Mouse (Mus musculus) hindbrain, embryonic 15.5 days (tissue): ENCODE data around the gene Pctp. TPM values are rescaled to one million over a fixed set of nuclear protein-coding genes. Genes with fewer than 3 reads are reported as not detected.

Experiments used
- ATAC-seq: fragments of 200-750 bp; cut with Nextera tagmentation; 2 replicates; pipeline ENCODE4 v1.8.0; 2017; ENCODE audit warnings: low read depth, moderate number of reproducible peaks, moderate TSS enrichment; ENCODE audit not compliant: low FRiP score
- H3K27ac ChIP-seq: fragments of 300-500 bp; sonication (generic); replicated peaks from 2 replicates; pipeline ENCODE4 v1.5.1; 2015; ENCODE audit warnings: mild to moderate bottlenecking, inconsistent platforms
- H3K27me3 ChIP-seq: fragments of 300-500 bp; sonication (generic); 2 replicates; pipeline ENCODE4 v1.6.1; 2015; ENCODE audit warnings: control low read depth, inconsistent platforms
- H3K36me3 ChIP-seq: fragments of 300-500 bp; sonication (generic); 2 replicates; pipeline ENCODE4 v1.6.1; 2015; ENCODE audit warnings: control low read depth, inconsistent platforms
- H3K4me1 ChIP-seq: fragments of 300-500 bp; sonication (generic); replicated peaks from 2 replicates; pipeline ENCODE4 v1.6.1; 2015; ENCODE audit warnings: control low read depth, inconsistent platforms
- H3K4me2 ChIP-seq: fragments of 300-500 bp; sonication (generic); 2 replicates; pipeline ENCODE4 v1.6.1; 2015; ENCODE audit warnings: moderate library complexity, mild to moderate bottlenecking, inconsistent platforms
- H3K4me3 ChIP-seq: fragments of 300-500 bp; sonication (generic); 2 replicates; pipeline ENCODE4 v1.5.1; 2015; ENCODE audit warnings: mild to moderate bottlenecking, inconsistent platforms
- H3K9ac ChIP-seq: fragments of 300-500 bp; sonication (generic); 2 replicates; pipeline ENCODE4 v1.6.1; 2015; ENCODE audit warnings: inconsistent platforms
- H3K9me3 ChIP-seq: fragments of 300-500 bp; sonication (generic); 2 replicates; pipeline ENCODE4 v1.6.1; 2016; ENCODE audit warnings: control low read depth, inconsistent platforms
- WGBS: fragments of 180-500 bp; shearing (Covaris S2); methylation state at CpG from one replicate; pipeline ENCODE4 v1.1.7; 2015; 5-methylcytosine and 5-hydroxymethylcytosine counted together
- polyA plus RNA-seq: library from polyadenylated mRNA; unstranded; fragments of >200 nt; fragmentation: Nextera tagmentation; extraction: Ambion mirVana; gene quantifications from 2 replicates; pipeline ENCODE4 v1.2.1, GENCODE M21; 2015

The Pctp gene
- 1.5 and 1.6 TPM in 2 replicates for polyA plus RNA-seq

DNA sequence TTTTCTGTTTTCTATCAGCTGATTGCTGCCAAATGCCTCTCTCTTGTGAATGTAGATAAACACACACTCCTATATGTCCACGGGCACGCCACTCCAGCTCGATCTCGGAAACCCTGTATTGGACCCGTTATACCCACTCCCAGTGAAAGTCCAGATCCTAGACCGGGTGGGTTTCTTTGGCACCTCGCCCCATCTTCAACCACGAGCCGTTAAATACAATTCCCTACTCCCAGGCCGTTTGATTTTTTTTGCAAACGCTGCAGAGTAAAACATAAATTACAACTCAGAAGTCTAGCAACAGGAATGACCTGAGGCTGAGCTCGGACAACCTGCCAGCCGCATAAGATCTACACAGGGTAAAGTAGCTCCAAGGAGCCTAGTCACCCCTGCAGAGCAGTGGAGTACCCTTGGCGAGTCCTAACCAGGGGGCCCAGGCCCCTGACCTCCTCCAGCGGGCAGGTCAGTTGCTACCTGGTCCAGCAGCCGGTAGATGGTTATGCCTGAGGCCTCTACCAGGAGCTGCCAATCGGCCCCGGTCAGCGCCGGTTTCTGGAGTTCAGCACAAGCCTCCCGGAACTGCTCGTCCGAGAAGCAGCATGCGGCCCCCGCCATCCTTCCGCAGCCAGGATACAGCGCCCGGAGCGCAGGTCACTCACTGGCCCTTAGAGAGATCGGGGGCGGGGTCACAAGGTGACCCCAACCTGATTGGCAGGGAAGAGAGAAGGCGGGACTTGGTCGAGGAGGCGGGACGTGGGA is at the start of gene Pctp:
Gene Pctp (minus strand): TSS at position 664 of the 756 bp plus-strand sequence.
- Histone ChIP-seq H3K4me2 (peak within 1 kb of the TSS; percentile 77), H3K4me3 (peak within 1 kb of the TSS; percentile 47), H3K9ac (peak within 1 kb of the TSS; percentile 39), H3K27me3 (no peaks in the 10 kb centered on the region), H3K9me3 (no peaks in the 10 kb centered on the region), H3K27ac (no peak within 1 kb of the TSS), H3K4me1 (peaks cover 7% of the 10 kb centered on the region), H3K36me3 (no peaks in the 10 kb centered on the region)
- WGBS: 14% methylated on average over 35 of the region's 35 CpGs
- peak; percentile 86 for ATAC-seq

DNA sequence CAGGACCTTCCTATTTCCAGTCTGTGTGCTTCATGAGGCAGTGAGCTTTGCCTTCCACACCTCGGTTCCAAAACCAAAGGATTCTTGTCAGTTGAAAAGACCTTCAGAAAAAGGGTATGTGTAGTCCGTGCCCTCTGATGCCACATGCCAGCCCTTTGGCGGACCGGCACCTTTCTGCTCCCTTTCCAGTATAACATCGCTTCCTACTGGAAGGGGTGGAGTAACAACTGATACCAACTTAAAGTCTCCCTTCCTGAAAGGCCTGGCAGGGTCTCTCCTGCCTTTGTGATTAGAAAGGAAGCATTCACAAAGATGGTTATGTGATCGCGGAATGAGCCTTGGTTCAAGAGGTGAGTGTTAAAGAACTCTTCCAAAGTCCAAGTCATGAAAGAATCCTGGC is 47.3 kb upstream of the Pctp start:
- WGBS: 86% methylated on average over 7 of the region's 7 CpGs
- no peak overlapping the region for H3K9ac ChIP-seq
- H3K27ac ChIP-seq: no peak overlapping the region
- no peaks in the 10 kb centered on the region for H3K4me1 ChIP-seq
- H3K9me3 ChIP-seq: no peaks in the 10 kb centered on the region
- no peak for ATAC-seq
- no peaks in the 10 kb centered on the region for H3K36me3 ChIP-seq
- no peak overlapping the region for H3K4me3 ChIP-seq
- H3K27me3 ChIP-seq: no peaks in the 10 kb centered on the region
- no peak overlapping the region for H3K4me2 ChIP-seq

DNA sequence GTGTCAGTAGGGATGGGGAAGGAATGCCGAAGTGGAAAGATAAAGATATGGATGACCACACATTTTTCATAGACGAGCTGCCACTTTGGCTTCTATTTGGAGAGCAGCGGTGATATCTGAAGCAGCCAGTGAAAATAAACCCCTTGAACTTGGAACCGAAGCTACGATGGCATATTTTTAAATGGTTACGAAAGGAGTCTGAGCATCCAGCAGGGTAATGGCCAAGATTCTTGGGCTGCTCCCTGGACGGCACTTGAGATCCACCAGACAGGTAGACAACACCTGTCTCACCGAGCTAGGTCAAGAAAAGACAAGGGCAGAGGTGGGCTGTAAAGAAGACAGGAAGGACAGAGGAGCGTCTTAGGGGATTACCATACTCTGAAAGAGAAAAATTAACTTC is 44.6 kb upstream of the Pctp start:
- Histone ChIP-seq H3K9ac (no peak overlapping the region), H3K27me3 (no peaks in the 10 kb centered on the region), H3K36me3 (no peaks in the 10 kb centered on the region), H3K4me1 (no peaks in the 10 kb centered on the region), H3K9me3 (no peaks in the 10 kb centered on the region), H3K4me3 (no peak overlapping the region), H3K27ac (no peak overlapping the region), H3K4me2 (no peak overlapping the region)
- ATAC-seq: no peak
- WGBS: 93% methylated on average over 9 of the region's 9 CpGs

DNA sequence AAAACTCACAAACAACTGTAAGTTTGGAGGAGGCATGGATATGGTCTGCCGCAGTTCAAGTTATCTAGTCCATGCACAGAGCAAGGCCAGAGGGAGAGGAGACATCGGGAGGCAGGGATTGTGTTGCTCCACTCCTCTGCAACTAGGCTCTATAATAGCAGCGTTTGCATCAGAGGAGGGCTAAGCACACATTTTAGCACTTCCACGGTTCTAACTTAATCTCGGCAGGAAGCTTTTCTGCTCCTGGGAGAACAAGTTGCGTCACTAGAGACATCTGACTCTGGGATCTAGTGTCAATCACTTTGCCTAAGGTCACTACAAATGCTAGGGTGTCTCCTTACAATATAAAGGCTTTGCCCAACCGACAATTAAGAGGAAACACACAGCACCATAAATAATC is 43.5 kb upstream of the Pctp start:
- Histone ChIP-seq H3K36me3 (no peaks in the 10 kb centered on the region), H3K4me3 (no peak overlapping the region), H3K9me3 (no peaks in the 10 kb centered on the region), H3K9ac (no peak overlapping the region), H3K27ac (no peak overlapping the region), H3K4me1 (no peaks in the 10 kb centered on the region), H3K27me3 (no peaks in the 10 kb centered on the region), H3K4me2 (no peak overlapping the region)
- no peak for ATAC-seq
- WGBS: 47% methylated on average over 7 of the region's 7 CpGs

DNA sequence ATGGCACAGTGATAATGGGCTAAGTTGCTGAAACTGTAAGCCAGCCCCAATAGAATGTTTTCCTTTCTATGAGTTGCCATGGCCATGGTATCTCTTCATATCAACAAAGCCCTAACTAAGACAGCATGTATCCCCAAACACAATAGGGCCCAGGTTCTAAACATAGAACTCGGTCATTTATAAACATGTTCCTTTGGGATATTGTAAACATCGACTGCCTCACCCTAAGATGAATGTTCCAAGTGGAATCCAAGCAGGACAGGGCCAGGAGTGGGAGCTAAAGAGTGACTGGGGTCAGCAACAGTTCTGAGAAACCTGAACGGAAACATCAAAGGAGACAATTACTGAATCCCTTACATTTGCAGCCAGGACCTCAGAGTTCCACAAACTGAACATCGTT is 41.8 kb upstream of the Pctp start:
- Histone ChIP-seq H3K4me3 (no peak overlapping the region), H3K36me3 (no peaks in the 10 kb centered on the region), H3K9me3 (no peaks in the 10 kb centered on the region), H3K27me3 (no peaks in the 10 kb centered on the region), H3K4me1 (no peaks in the 10 kb centered on the region), H3K4me2 (no peak overlapping the region), H3K27ac (no peak overlapping the region), H3K9ac (no peak overlapping the region)
- no peak for ATAC-seq
- WGBS: 83% methylated on average over 4 of the region's 4 CpGs

- no peaks in the 10 kb centered on the region for H3K9me3 ChIP-seq
- H3K27me3 ChIP-seq: no peaks in the 10 kb centered on the region
- WGBS: 21% methylated on average over 5 of the region's 5 CpGs
- ATAC-seq: no peak
- no peak overlapping the region for H3K27ac ChIP-seq
- 0 out of 2 replicates have a peak, but pooled peaks cover 2% of the 10 kb centered on the region for H3K36me3 ChIP-seq
- peaks cover 5% of the 10 kb centered on the region; the same call in 1 of the 2 replicates for H3K4me1 ChIP-seq
- no peak overlapping the region for H3K9ac ChIP-seq
- no peak overlapping the region for H3K4me2 ChIP-seq
- no peak overlapping the region for H3K4me3 ChIP-seq
These were observed 35.3 kb upstream of the Pctp start for GRCm38 (mm10) chr11:90038022-90038421.

- H3K4me3 ChIP-seq: no peak overlapping the region
- H3K36me3 ChIP-seq: 0 out of 2 replicates have a peak, but pooled peaks cover 2% of the 10 kb centered on the region
- no peak overlapping the region for H3K4me2 ChIP-seq
- H3K27ac ChIP-seq: no peak overlapping the region
- 89% methylated on average over 4 of the region's 4 CpGs for WGBS
- H3K9ac ChIP-seq: no peak overlapping the region
- ATAC-seq: no peak
- H3K9me3 ChIP-seq: no peaks in the 10 kb centered on the region
- peaks cover 9% of the 10 kb centered on the region; the same call in 1 of the 2 replicates for H3K27me3 ChIP-seq
- H3K4me1 ChIP-seq: peaks cover 8% of the 10 kb centered on the region; the same call in 1 of the 2 replicates
These were observed 33.7 kb upstream of the Pctp start for GRCm38 (mm10) chr11:90036416-90036815.

- no peak overlapping the region for H3K27ac ChIP-seq
These were observed 32.8 kb upstream of the Pctp start for GRCm38 (mm10) chr11:90035532-90035931.

GRCm38 (mm10) chr11:90034646-90035045 is 32.0 kb upstream of the Pctp start:
- Histone ChIP-seq H3K4me1 (peaks cover 24% of the 10 kb centered on the region), H3K27me3 (peaks cover 12% of the 10 kb centered on the region), H3K4me2 (no peak overlapping the region), H3K27ac (no peak overlapping the region), H3K9ac (no peak overlapping the region), H3K9me3 (no peaks in the 10 kb centered on the region), H3K4me3 (no peak overlapping the region), H3K36me3 (0 out of 2 replicates have a peak, but pooled peaks cover 2% of the 10 kb centered on the region)
- 87% methylated on average over 12 of the region's 12 CpGs for WGBS
- ATAC-seq: no peak

More at GRCm38 (mm10) chr11:90035532-90035931, 32.8 kb upstream of the Pctp start:
- Histone ChIP-seq H3K4me1 (peaks cover 17% of the 10 kb centered on the region), H3K9me3 (no peaks in the 10 kb centered on the region), H3K4me3 (no peak overlapping the region), H3K9ac (no peak overlapping the region), H3K36me3 (0 out of 2 replicates have a peak, but pooled peaks cover 2% of the 10 kb centered on the region), H3K4me2 (no peak overlapping the region), H3K27me3 (peaks cover 12% of the 10 kb centered on the region)
- ATAC-seq: no peak
- WGBS: 91% methylated on average over 14 of the region's 14 CpGs

GRCm38 (mm10) chr11:90033442-90033841 is 30.7 kb upstream of the Pctp start:
- Histone ChIP-seq H3K36me3 (0 out of 2 replicates have a peak, but pooled peaks cover 2% of the 10 kb centered on the region), H3K27ac (no peak overlapping the region), H3K9me3 (no peaks in the 10 kb centered on the region), H3K27me3 (peaks cover 12% of the 10 kb centered on the region), H3K4me1 (peaks cover 26% of the 10 kb centered on the region), H3K4me3 (peak overlapping the region; percentile 13), H3K4me2 (peak overlapping the region; percentile 55), H3K9ac (no peak overlapping the region)
- 46% methylated on average over 5 of the region's 5 CpGs for WGBS
- no peak for ATAC-seq

GRCm38 (mm10) chr11:90032807-90033206 is 30.1 kb upstream of the Pctp start:
- Histone ChIP-seq H3K4me1 (peaks cover 26% of the 10 kb centered on the region), H3K9ac (no peak overlapping the region), H3K27ac (no peak overlapping the region), H3K4me3 (peak overlapping the region; percentile 13; the same call in 1 of the 2 replicates), H3K4me2 (peak overlapping the region; percentile 55), H3K36me3 (0 out of 2 replicates have a peak, but pooled peaks cover 2% of the 10 kb centered on the region), H3K9me3 (no peaks in the 10 kb centered on the region), H3K27me3 (peaks cover 12% of the 10 kb centered on the region)
- WGBS: 33% methylated on average over 8 of the region's 8 CpGs
- ATAC-seq: no peak

DNA sequence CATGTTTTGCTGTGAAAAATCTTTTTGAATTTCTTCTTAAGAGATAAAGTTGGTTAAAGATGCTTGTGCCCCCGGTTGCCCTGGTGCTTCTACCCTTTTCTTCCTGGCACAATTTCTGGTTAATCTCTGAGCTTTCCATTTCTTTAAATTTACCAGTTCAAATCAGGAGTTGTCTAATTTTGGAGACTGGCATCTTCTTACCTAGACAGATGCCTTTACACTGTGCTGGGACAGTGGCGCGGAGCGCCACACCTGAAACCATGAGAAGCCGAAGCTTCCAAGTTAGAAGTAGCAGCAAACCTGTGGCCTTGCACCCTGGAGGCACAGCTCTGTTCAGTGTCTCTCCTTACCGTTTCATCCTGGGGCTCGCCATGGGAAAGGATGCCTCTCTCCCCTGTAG is 28.4 kb upstream of the Pctp start:
- Histone ChIP-seq H3K4me2 (peak overlapping the region; percentile 55), H3K4me3 (peak overlapping the region; percentile 34), H3K9ac (peak overlapping the region; percentile 29), H3K27ac (no peak overlapping the region), H3K4me1 (peaks cover 30% of the 10 kb centered on the region), H3K27me3 (peaks cover 12% of the 10 kb centered on the region), H3K9me3 (no peaks in the 10 kb centered on the region), H3K36me3 (no peaks in the 10 kb centered on the region)
- ATAC-seq: no peak
- 41% methylated on average over 7 of the region's 7 CpGs for WGBS
